Mouse (Mus musculus) kidney, embryonic 16.5 days (tissue): ENCODE results near the gene Tagln2. TPM values are rescaled to one million over a fixed set of nuclear protein-coding genes. Genes with fewer than 3 reads are reported as not detected.

ENCODE experiments used
- ATAC-seq: fragments of 200-750 bp; cut with Nextera tagmentation; 2 replicates; pipeline ENCODE4 v1.8.0; 2017; ENCODE audit warnings: moderate TSS enrichment; ENCODE audit not compliant: low FRiP score, low TSS enrichment
- H3K27ac ChIP-seq: fragments of 300-500 bp; sonication (generic); 2 replicates; pipeline ENCODE4 v1.5.1; 2014; ENCODE audit warnings: low read length
- H3K27me3 ChIP-seq: fragments of 300-500 bp; sonication (generic); 2 replicates; pipeline ENCODE4 v1.6.1; 2014; ENCODE audit warnings: low read length, control low read depth, mixed read lengths; ENCODE audit not compliant: insufficient read depth
- H3K36me3 ChIP-seq: fragments of 300-500 bp; sonication (generic); 2 replicates; pipeline ENCODE4 v1.6.1; 2014; ENCODE audit warnings: low read length, control low read depth, mixed read lengths; ENCODE audit not compliant: insufficient read depth
- H3K4me1 ChIP-seq: fragments of 300-500 bp; sonication (generic); 2 replicates; pipeline ENCODE4 v1.6.1; 2014; ENCODE audit warnings: low read length, control low read depth, mixed read lengths; ENCODE audit not compliant: insufficient read depth
- H3K4me2 ChIP-seq: fragments of 300-500 bp; sonication (generic); replicated peaks from 2 replicates; pipeline ENCODE4 v1.6.1; 2014; ENCODE audit warnings: low read depth, low read length
- H3K4me3 ChIP-seq: fragments of 300-500 bp; sonication (generic); 2 replicates; pipeline ENCODE4 v1.5.1; 2014; ENCODE audit warnings: mild to moderate bottlenecking, low read length
- H3K9ac ChIP-seq: fragments of 300-500 bp; sonication (generic); replicated peaks from 2 replicates; pipeline ENCODE4 v1.6.1; 2014; ENCODE audit warnings: low read length
- H3K9me3 ChIP-seq: fragments of 300-500 bp; sonication (generic); 2 replicates; pipeline ENCODE4 v1.6.1; 2016; ENCODE audit warnings: low read length, control low read depth
- WGBS: fragments of 180-500 bp; shearing (Covaris S2); extraction: QIAGEN DNeasy Blood & Tissue Kit; methylation state at CpG from one replicate; pipeline ENCODE4 v1.1.7; 2014; 5-methylcytosine and 5-hydroxymethylcytosine counted together
- polyA plus RNA-seq: library from polyadenylated mRNA; unstranded; fragments of >200 nt; fragmentation: Nextera tagmentation; extraction: Ambion mirVana; gene quantifications from 2 replicates; pipeline ENCODE4 v1.2.1, GENCODE M21; 2015

Tagln2 gene
- polyA plus RNA-seq, 1 experiment from 2014 or later, result 282 TPM

DNA sequence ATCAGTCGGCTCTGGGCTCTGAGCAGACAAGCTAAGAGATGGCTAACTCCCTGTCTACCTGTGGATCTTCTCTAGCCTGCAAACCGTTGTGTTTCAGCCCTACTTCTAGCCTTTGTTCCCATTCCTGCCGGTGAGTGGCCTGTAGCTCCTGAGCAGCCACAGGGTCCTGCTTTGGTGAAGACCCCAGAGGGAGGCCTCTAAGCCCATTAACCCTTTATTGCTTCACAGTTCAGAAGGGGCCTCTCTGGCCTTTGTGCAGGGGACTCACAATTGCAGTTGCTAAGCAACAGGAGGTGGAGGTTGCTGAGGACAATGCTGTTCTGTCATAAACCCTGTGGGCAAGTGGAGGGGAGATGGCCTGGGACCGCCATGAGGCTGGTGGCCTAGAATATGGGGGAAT lies 13.6 kb upstream of the Tagln2 start:
- WGBS, result 23% methylated on average over 4 of the region's 4 CpGs
- H3K4me3 ChIP-seq, result no peak overlapping the region
- H3K27me3 ChIP-seq, result no peaks in the 10 kb centered on the region
- H3K4me1 ChIP-seq, result peaks cover 38% of the 10 kb centered on the region
- H3K27ac ChIP-seq, result no peak overlapping the region
- no peak for ATAC-seq
- peaks cover under 1% of the 10 kb centered on the region; the same call in 1 of the 2 replicates for H3K36me3 ChIP-seq
- no peaks in the 10 kb centered on the region for H3K9me3 ChIP-seq
- H3K4me2 ChIP-seq, result no peak overlapping the region
- H3K9ac ChIP-seq, result no peak overlapping the region

DNA sequence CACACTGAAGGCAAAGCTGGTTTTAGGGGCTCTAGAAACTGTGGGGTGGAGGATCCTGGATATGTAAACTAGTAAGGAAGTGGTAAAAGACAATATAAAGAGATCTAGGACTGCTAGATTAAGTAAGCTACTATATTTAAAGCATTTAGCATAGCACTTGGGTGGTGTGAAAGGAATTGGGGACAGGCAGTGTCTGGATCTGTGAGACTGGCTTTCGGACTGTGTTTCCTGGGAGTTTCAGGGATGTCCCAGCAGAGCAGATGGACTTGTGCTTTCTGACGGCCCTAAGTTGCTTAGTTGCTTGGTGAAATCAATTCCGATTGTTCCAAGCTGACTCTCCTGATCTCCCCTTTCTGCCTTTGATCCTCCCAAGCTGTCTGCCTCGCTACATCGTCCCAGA lies 13.2 kb upstream of the Tagln2 start:
- WGBS, result 56% methylated on average over 5 of the region's 5 CpGs
- H3K9ac ChIP-seq, result no peak overlapping the region
- no peak overlapping the region for H3K4me3 ChIP-seq
- no peak overlapping the region for H3K27ac ChIP-seq
- no peaks in the 10 kb centered on the region for H3K9me3 ChIP-seq
- H3K4me1 ChIP-seq, result peaks cover 33% of the 10 kb centered on the region
- ATAC-seq, result no peak
- no peaks in the 10 kb centered on the region for H3K27me3 ChIP-seq
- H3K36me3 ChIP-seq, result peaks cover 4% of the 10 kb centered on the region; the same call in 1 of the 2 replicates
- no peak overlapping the region for H3K4me2 ChIP-seq

DNA sequence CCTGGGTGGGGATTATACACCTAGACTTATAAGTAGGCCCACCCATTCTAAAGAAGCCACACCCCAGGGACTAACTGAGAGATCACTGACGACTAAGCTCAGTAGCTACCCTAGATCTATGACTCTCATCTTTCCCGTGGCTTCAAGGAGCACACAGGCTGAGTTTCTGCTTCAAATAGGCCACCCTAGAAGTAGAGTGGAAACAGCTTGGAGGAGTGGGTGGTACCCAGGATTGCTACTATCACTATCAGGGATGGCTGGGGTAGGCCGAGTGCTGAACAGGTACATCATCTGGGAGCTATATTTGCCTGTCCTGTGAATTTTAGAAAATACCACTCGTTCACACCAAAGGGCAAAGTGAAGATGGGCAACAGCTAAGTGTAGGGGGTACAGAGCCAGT lies 12.0 kb upstream of the Tagln2 start:
- 74% methylated on average over 4 of the region's 4 CpGs for WGBS
- Histone ChIP-seq H3K36me3 (peaks cover 10% of the 10 kb centered on the region), H3K4me3 (no peak overlapping the region), H3K9ac (no peak overlapping the region), H3K27me3 (no peaks in the 10 kb centered on the region), H3K9me3 (no peaks in the 10 kb centered on the region), H3K4me1 (peaks cover 33% of the 10 kb centered on the region), H3K27ac (no peak overlapping the region), H3K4me2 (no peak overlapping the region)
- no peak for ATAC-seq

DNA sequence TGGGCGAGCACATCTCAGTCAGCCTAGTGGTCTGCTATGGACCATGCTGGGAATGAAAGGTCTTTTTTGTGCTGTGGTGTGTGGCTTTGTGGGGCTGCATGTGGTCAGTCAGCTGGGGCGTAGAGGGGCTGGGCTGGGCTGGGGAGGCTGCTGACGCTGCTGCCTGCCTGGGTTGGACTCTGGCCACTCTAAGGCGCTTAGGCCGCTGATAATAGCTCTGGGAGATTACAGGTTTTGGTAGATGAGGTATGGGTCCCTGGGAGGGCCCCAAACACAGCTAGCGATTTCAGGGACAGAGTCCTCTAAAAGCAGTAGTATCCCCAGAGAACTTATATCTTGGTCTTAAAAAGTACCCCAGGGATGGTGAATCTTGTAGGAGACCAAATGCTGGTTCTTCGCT lies 11.0 kb upstream of the Tagln2 start:
- Histone ChIP-seq H3K9ac (no peak overlapping the region), H3K36me3 (peaks cover 18% of the 10 kb centered on the region), H3K4me2 (no peak overlapping the region), H3K27me3 (no peaks in the 10 kb centered on the region), H3K4me3 (no peak overlapping the region), H3K27ac (no peak overlapping the region), H3K4me1 (peaks cover 23% of the 10 kb centered on the region), H3K9me3 (no peaks in the 10 kb centered on the region)
- WGBS, result 84% methylated on average over 7 of the region's 7 CpGs
- ATAC-seq, result no peak

DNA sequence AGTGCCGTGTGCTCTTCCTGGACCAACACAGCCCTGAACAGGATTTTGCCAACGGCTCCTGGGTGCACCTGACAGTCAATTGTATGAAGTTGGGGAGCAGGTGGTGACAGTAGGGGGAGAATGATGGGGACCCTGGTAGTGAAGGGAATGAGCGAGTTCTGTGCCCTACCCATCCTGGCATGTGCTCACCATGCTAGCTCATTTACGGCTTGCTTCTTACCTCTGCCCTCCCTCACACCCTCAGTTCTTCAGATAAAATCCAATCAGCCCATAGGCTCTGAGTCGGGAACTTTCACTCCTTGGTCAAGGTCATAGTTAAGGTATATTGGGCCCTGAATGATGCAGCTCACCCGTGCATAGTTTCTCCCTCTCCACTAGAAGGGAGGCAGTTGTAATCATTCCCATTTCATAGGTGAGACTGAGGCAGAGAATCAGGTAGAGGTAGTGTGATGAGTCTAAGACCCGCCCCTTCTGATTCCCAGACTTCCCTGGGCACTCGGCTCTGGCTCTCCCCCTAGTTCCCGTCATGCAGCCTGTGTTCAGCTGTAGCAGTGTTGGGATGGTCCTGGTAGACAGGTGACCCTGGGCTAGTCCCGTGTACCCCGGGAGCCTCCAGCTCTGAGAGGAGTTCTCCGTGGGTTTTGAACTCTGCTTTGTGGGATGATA lies 10.1 kb upstream of the Tagln2 start:
- H3K4me2 ChIP-seq, result peak overlapping the region; percentile 44
- H3K27ac ChIP-seq, result no peak overlapping the region
- H3K36me3 ChIP-seq, result peaks cover 21% of the 10 kb centered on the region
- no peaks in the 10 kb centered on the region for H3K27me3 ChIP-seq
- H3K4me3 ChIP-seq, result no peak overlapping the region
- H3K4me1 ChIP-seq, result peaks cover 14% of the 10 kb centered on the region
- 54% methylated on average over 12 of the region's 12 CpGs for WGBS
- peak; percentile 43; the same call in 1 of the 2 replicates for ATAC-seq
- no peaks in the 10 kb centered on the region for H3K9me3 ChIP-seq
- H3K9ac ChIP-seq, result no peak overlapping the region

DNA sequence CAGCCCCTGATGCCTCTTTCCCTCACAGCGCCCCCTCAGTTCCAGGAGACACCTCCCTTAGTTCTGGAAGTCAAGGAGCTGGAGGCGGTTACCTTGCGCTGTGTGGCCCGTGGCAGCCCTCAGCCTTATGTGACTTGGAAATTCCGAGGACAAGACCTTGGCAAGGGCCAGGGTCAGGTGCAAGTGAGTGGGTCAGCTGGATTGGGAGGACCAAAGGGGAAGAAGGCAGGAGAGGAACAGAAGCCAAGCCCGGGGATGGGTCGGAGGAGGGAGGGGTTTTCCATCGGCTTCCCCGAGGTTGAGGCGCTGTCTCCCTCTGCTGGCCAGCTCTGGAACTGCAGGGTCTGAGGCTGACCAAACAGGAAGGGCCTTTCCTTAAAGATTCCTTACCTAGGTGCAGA lies 9.6 kb upstream of the Tagln2 start:
- Histone ChIP-seq H3K27ac (no peak overlapping the region), H3K9ac (0 out of 2 replicates have a peak overlapping the region, but pooled peaks have one; percentile 35), H3K36me3 (peaks cover 25% of the 10 kb centered on the region)

DNA sequence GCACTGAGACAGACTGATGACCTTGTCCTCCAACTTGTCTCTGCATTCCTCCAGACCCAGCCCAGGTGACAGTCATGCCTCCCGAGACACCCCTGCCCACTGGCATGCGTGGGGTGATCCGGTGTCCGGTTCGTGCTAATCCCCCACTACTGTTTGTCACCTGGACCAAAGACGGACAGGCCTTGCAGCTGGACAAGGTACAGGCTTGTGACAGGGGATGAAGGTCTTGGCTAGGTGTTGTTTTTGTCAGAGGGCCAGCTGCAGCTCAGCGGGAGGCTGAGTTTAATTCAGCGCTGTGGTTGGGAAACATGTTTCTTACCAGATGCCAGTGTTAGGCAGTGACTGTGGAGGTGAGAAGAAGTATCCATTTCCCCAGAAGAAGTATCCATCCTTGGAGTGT lies 7.8 kb upstream of the Tagln2 start:
- no peaks in the 10 kb centered on the region for H3K9me3 ChIP-seq
- peaks cover 2% of the 10 kb centered on the region; the same call in 1 of the 2 replicates for H3K4me1 ChIP-seq
- no peak overlapping the region for H3K27ac ChIP-seq
- H3K27me3 ChIP-seq, result no peaks in the 10 kb centered on the region
- H3K4me3 ChIP-seq, result no peak overlapping the region
- peaks cover 39% of the 10 kb centered on the region for H3K36me3 ChIP-seq
- no peak for ATAC-seq
- H3K4me2 ChIP-seq, result no peak overlapping the region
- no peak overlapping the region for H3K9ac ChIP-seq
- 75% methylated on average over 8 of the region's 8 CpGs for WGBS

More for the DNA sequence above, 9.6 kb upstream of the Tagln2 start:
- no peaks in the 10 kb centered on the region for H3K9me3 ChIP-seq
- peak overlapping the region; percentile 23; the same call in 1 of the 2 replicates for H3K4me3 ChIP-seq
- peaks cover 12% of the 10 kb centered on the region for H3K4me1 ChIP-seq
- WGBS, result 11% methylated on average over 10 of the region's 10 CpGs
- H3K27me3 ChIP-seq, result no peaks in the 10 kb centered on the region
- peak; percentile 66 for ATAC-seq
- H3K4me2 ChIP-seq, result peak overlapping the region; percentile 44

DNA sequence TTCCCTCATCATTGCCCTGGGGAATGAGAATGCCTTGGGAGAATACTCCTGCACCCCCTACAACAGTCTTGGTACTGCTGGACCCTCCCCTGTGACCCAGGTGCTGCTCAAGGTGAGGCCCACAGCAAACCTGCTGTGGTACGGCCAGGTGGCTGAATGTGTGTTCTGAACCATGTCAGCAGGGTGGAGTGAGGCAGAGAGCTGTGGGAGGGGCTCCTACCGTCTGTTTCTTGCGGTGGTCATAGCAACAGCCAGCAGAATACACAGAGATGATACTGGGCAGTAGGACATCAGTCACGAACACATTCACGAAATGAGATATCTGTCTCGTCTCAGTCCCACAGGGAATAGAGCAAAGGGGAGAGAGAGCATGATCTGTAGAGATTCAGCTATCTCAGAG lies 6.3 kb upstream of the Tagln2 start:
- Histone ChIP-seq H3K4me1 (peaks cover 2% of the 10 kb centered on the region; the same call in 1 of the 2 replicates), H3K9me3 (no peaks in the 10 kb centered on the region), H3K4me3 (no peak overlapping the region), H3K36me3 (peaks cover 45% of the 10 kb centered on the region), H3K27me3 (no peaks in the 10 kb centered on the region), H3K9ac (no peak overlapping the region), H3K27ac (no peak overlapping the region), H3K4me2 (no peak overlapping the region)
- no peak for ATAC-seq
- WGBS, result 68% methylated on average over 6 of the region's 6 CpGs

DNA sequence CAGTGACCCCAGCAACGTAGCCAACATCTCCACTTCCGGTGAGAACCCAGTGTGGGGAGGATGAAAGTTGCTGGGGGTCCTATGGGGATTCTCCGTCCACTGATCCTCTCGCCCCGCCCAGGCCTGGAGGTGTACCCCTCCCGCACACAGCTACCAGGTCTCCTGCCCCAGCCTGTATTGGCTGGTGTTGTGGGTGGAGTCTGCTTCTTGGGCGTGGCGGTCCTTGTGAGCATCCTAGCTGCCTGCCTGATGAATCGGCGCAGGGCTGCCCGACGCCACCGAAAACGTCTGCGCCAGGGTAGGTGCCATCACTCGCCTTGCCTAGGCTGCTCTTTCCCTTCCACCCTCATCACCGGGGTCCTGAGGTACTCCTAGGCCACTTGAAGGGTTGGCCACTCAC lies 3.8 kb upstream of the Tagln2 start:
- no peak for ATAC-seq
- WGBS, result 87% methylated on average over 17 of the region's 17 CpGs

DNA sequence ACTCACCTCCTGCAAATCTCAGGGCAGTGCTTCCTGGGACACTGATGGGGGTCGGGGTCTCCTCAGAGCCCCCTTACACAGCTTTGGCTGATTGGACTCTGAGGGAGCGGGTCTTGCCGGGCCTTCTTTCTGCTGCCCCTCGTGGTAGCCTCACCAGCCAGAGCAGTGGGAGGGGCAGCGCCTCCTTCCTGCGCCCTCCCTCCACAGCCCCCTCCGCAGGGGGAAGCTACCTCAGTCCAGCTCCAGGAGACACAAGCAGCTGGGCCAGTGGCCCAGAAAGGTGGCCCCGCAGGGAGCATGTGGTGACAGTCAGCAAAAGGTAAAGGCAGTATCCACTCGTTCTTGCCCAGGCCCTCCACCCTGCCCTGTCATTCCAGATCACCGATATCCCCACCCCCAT lies 2.4 kb upstream of the Tagln2 start:
- Histone ChIP-seq H3K27ac (no peak overlapping the region), H3K9me3 (no peaks in the 10 kb centered on the region), H3K27me3 (no peaks in the 10 kb centered on the region), H3K4me3 (no peak overlapping the region), H3K36me3 (peaks cover 35% of the 10 kb centered on the region), H3K4me1 (peaks cover 22% of the 10 kb centered on the region), H3K9ac (no peak overlapping the region), H3K4me2 (no peak overlapping the region)
- WGBS, result 81% methylated on average over 10 of the region's 10 CpGs
- no peak for ATAC-seq

More for the DNA sequence above, 3.8 kb upstream of the Tagln2 start:
- Histone ChIP-seq H3K4me3 (no peak overlapping the region), H3K36me3 (peaks cover 45% of the 10 kb centered on the region), H3K4me1 (peaks cover 9% of the 10 kb centered on the region), H3K9ac (no peak overlapping the region), H3K4me2 (no peak overlapping the region), H3K9me3 (no peaks in the 10 kb centered on the region), H3K27me3 (no peaks in the 10 kb centered on the region), H3K27ac (no peak overlapping the region)
